Mouse (Mus musculus) stomach, embryonic 14.5 days (tissue): ENCODE results near the gene Madd. TPM values are rescaled to one million over a fixed set of nuclear protein-coding genes. Genes with fewer than 3 reads are reported as not detected.

Experiments used
- ATAC-seq: fragments of 200-750 bp; cut with Nextera tagmentation; 2 replicates; pipeline ENCODE4 v1.8.0; 2017; ENCODE audit warnings: low read depth, moderate TSS enrichment; ENCODE audit not compliant: insufficient number of reproducible peaks, insufficient read depth, low FRiP score
- H3K27ac ChIP-seq: fragments of 300-500 bp; sonication (generic); 2 replicates; pipeline ENCODE4 v1.5.1; 2014; ENCODE audit warnings: mild to moderate bottlenecking, low read length, moderate library complexity, mixed read lengths
- H3K27me3 ChIP-seq: fragments of 300-500 bp; sonication (generic); 2 replicates; pipeline ENCODE4 v1.6.1; 2014; ENCODE audit warnings: low read length, control low read depth, mixed read lengths; ENCODE audit not compliant: control insufficient read depth, insufficient read depth
- H3K36me3 ChIP-seq: fragments of 300-500 bp; sonication (generic); 2 replicates; pipeline ENCODE4 v1.6.1; 2014; ENCODE audit warnings: mild to moderate bottlenecking, control low read depth, low read length, moderate library complexity, mixed read lengths; ENCODE audit not compliant: control insufficient read depth, insufficient read depth
- H3K4me1 ChIP-seq: fragments of 300-500 bp; sonication (generic); 2 replicates; pipeline ENCODE4 v1.6.1; 2014; ENCODE audit warnings: low read length, control low read depth, mixed read lengths; ENCODE audit not compliant: control insufficient read depth, insufficient read depth
- H3K4me2 ChIP-seq: fragments of 300-500 bp; sonication (generic); replicated peaks from 2 replicates; pipeline ENCODE4 v1.6.1; 2014; ENCODE audit warnings: low read depth, low read length, control low read depth
- H3K4me3 ChIP-seq: fragments of 300-500 bp; sonication (generic); 2 replicates; pipeline ENCODE4 v1.5.1; 2014; ENCODE audit warnings: low read depth, low read length, control low read depth
- H3K9ac ChIP-seq: fragments of 300-500 bp; sonication (generic); replicated peaks from 2 replicates; pipeline ENCODE4 v1.6.1; 2014; ENCODE audit warnings: low read depth, mild to moderate bottlenecking, control low read depth, low read length, moderate library complexity, mixed read lengths
- H3K9me3 ChIP-seq: fragments of 300-500 bp; sonication (generic); 2 replicates; pipeline ENCODE4 v1.6.1; 2016; ENCODE audit warnings: low read depth, low read length, control low read depth; ENCODE audit not compliant: control insufficient read depth
- WGBS: fragments of 180-500 bp; shearing (Covaris S2); extraction: QIAGEN DNeasy Blood & Tissue Kit; methylation state at CpG from one replicate; pipeline ENCODE4 v1.1.7; 2014; 5-methylcytosine and 5-hydroxymethylcytosine counted together
- polyA plus RNA-seq: library from polyadenylated mRNA; unstranded; fragments of >200 nt; fragmentation: Nextera tagmentation; extraction: Ambion mirVana; gene quantifications from 2 replicates; pipeline ENCODE4 v1.2.1, GENCODE M21; 2014

The Madd gene
- polyA plus RNA-seq, 1 experiment from 2014 or later = 19.7 TPM

DNA sequence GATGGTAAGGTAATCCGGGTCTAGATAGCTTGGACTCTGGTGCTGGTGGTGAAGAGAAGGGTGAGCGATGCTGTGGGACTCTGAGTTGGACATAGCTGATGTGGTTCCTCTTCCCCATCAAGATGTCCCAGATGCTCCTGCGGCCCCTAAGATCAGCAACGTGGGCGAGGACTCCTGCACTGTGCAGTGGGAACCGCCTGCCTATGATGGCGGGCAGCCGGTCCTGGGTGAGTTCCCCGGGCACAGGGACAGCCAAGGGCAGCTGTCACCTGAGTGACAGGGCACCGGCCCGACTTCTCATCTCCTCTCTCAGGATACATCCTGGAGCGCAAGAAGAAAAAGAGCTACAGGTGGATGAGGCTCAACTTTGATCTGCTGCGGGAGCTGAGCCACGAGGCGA is 52.4 kb downstream of the Madd start:
- no peaks in the 10 kb centered on the region for H3K4me1 ChIP-seq
- H3K36me3 ChIP-seq = no peaks in the 10 kb centered on the region
- H3K27ac ChIP-seq = no peak overlapping the region
- H3K4me3 ChIP-seq = no peak overlapping the region
- no peak overlapping the region for H3K9ac ChIP-seq
- WGBS = 86% methylated on average over 15 of the region's 15 CpGs
- H3K27me3 ChIP-seq = no peaks in the 10 kb centered on the region
- ATAC-seq = no peak
- no peak overlapping the region for H3K4me2 ChIP-seq
- H3K9me3 ChIP-seq = no peaks in the 10 kb centered on the region

DNA sequence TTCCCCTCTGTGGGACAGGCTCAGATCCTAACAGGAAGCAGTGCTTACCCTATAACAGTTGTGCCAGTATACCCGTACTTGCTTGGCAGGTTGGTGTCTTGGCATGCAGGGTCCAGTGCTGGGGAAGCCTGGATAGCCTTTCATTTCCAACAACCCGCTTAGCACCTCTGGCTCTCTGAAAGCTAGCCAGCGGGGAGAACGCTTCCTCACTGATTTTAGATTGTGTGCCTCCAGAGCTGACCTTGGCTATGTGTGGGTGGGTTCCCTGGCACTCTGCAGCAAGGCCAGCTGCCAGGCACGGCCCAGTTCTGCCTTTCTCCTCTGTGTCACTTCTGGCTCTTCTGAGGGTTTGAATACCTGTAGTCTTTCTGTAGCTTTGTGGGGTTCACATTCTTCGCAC is 53.5 kb downstream of the Madd start:
- Histone ChIP-seq H3K36me3 (no peaks in the 10 kb centered on the region), H3K27me3 (no peaks in the 10 kb centered on the region), H3K4me3 (no peak overlapping the region), H3K4me1 (no peaks in the 10 kb centered on the region), H3K27ac (no peak overlapping the region), H3K9me3 (no peaks in the 10 kb centered on the region), H3K4me2 (no peak overlapping the region), H3K9ac (no peak overlapping the region)
- ATAC-seq = no peak
- 82% methylated on average over 6 of the region's 6 CpGs for WGBS

GRCm38 (mm10) chr2:91128761-91129160 is 54.9 kb downstream of the Madd start:
- H3K27ac ChIP-seq = no peak overlapping the region
- H3K9me3 ChIP-seq = no peaks in the 10 kb centered on the region
- no peak overlapping the region for H3K4me2 ChIP-seq
- H3K36me3 ChIP-seq = no peaks in the 10 kb centered on the region
- no peaks in the 10 kb centered on the region for H3K27me3 ChIP-seq
- WGBS = 82% methylated on average over 5 of the region's 5 CpGs
- H3K9ac ChIP-seq = no peak overlapping the region
- no peak for ATAC-seq
- H3K4me3 ChIP-seq = no peak overlapping the region
- H3K4me1 ChIP-seq = no peaks in the 10 kb centered on the region

- ATAC-seq = no peak
- no peaks in the 10 kb centered on the region for H3K9me3 ChIP-seq
- H3K9ac ChIP-seq = no peak overlapping the region
- H3K27ac ChIP-seq = no peak overlapping the region
- no peaks in the 10 kb centered on the region for H3K36me3 ChIP-seq
- no peak overlapping the region for H3K4me2 ChIP-seq
- no peaks in the 10 kb centered on the region for H3K27me3 ChIP-seq
- no peak overlapping the region for H3K4me3 ChIP-seq
- no peaks in the 10 kb centered on the region for H3K4me1 ChIP-seq
- WGBS = 87% methylated on average over 10 of the region's 10 CpGs
Measured at GRCm38 (mm10) chr2:91125101-91125500, 58.5 kb downstream of the Madd start.

- Histone ChIP-seq H3K27me3 (no peaks in the 10 kb centered on the region), H3K36me3 (no peaks in the 10 kb centered on the region), H3K9ac (no peak overlapping the region), H3K4me1 (no peaks in the 10 kb centered on the region), H3K27ac (no peak overlapping the region), H3K4me2 (no peak overlapping the region), H3K9me3 (no peaks in the 10 kb centered on the region), H3K4me3 (no peak overlapping the region)
- ATAC-seq = no peak
- WGBS = 75% methylated on average over 6 of the region's 6 CpGs
Measured at GRCm38 (mm10) chr2:91123521-91123920, 60.1 kb downstream of the Madd start.

DNA sequence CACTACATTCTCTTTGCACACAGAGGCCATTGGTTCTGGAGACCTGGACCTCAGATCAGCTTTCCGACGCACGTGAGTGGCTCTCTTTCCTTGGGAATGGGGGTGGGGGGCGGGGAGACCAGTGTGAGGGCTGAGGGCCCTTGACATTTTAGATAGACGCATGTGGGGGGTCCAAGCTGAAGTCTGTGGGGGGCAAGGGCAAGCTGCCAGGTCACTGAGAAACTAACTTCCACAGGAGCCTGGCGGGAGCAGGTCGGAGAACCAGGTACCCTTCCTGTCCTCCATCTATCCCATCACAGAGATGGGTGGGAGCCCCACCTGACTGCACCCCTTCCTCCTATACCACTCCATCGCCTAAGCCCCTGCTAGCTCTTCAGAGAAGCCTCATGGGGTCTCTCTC is 62.1 kb downstream of the Madd start:
- H3K9ac ChIP-seq = no peak overlapping the region
- H3K4me3 ChIP-seq = no peak overlapping the region
- no peaks in the 10 kb centered on the region for H3K27me3 ChIP-seq
- H3K9me3 ChIP-seq = no peaks in the 10 kb centered on the region
- no peak overlapping the region for H3K4me2 ChIP-seq
- no peak for ATAC-seq
- 61% methylated on average over 8 of the region's 8 CpGs for WGBS
- H3K36me3 ChIP-seq = no peaks in the 10 kb centered on the region
- H3K4me1 ChIP-seq = no peaks in the 10 kb centered on the region
- no peak overlapping the region for H3K27ac ChIP-seq

DNA sequence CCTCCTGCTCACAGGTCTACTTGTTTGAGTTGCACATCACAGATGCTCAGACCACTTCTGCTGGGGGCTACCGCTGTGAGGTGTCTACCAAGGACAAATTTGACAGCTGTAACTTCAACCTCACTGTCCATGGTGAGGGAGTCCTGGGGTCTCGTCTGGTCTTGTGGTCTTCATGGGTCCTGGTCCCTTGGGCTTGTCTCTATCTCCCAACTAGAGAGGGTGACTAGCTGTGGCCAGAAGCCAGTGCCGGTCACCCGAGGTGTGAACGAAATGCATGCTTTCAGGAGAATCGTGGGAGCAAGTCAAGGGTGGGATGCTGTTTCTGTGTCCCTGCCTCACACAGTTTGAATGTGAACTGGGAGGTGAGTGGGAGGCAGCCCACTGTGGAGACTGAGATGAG is 62.6 kb downstream of the Madd start:
- no peaks in the 10 kb centered on the region for H3K36me3 ChIP-seq
- no peak overlapping the region for H3K4me3 ChIP-seq
- ATAC-seq = no peak
- H3K27me3 ChIP-seq = no peaks in the 10 kb centered on the region
- H3K9ac ChIP-seq = no peak overlapping the region
- H3K4me1 ChIP-seq = no peaks in the 10 kb centered on the region
- H3K4me2 ChIP-seq = no peak overlapping the region
- WGBS = 83% methylated on average over 6 of the region's 6 CpGs
- H3K9me3 ChIP-seq = no peaks in the 10 kb centered on the region
- H3K27ac ChIP-seq = no peak overlapping the region

GRCm38 (mm10) chr2:91120261-91120671 is 63.4 kb downstream of the Madd start:
- WGBS = 68% methylated on average over 6 of the region's 6 CpGs
- Histone ChIP-seq H3K27ac (no peak overlapping the region), H3K9me3 (no peaks in the 10 kb centered on the region), H3K4me3 (no peak overlapping the region), H3K4me2 (no peak overlapping the region), H3K27me3 (no peaks in the 10 kb centered on the region), H3K36me3 (no peaks in the 10 kb centered on the region), H3K9ac (no peak overlapping the region), H3K4me1 (peaks cover 6% of the 10 kb centered on the region; the same call in 1 of the 2 replicates)
- ATAC-seq = no peak

DNA sequence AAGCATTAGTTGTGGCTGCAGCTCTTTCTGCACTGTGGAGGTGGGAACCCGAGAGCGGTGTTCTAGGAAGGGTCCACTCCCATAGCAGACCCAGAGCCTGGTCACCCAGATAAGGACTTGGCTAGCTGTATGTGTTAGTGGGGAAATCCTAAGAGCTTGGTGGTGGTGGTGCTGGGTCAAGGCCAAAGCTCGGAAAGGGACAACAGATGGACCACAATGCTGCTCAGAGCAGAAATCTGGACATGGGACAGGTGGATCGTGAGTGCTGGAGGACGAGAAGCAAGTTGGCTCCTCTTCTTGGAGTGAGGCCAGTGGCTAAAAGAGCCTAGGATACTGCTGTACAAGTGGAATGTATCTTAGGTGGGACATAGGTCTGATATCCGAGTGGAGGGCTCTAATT is 64.1 kb downstream of the Madd start:
- Histone ChIP-seq H3K4me1 (peaks cover 7% of the 10 kb centered on the region; the same call in 1 of the 2 replicates), H3K27me3 (no peaks in the 10 kb centered on the region), H3K9me3 (no peaks in the 10 kb centered on the region), H3K4me2 (no peak overlapping the region), H3K27ac (no peak overlapping the region), H3K36me3 (no peaks in the 10 kb centered on the region), H3K4me3 (no peak overlapping the region), H3K9ac (no peak overlapping the region)
- 82% methylated on average over 6 of the region's 6 CpGs for WGBS
- ATAC-seq = no peak
